Mouse (Mus musculus) thymus, adult 2 months (tissue): ENCODE results near the gene Ccdc142.

Experiments
- CTCF ChIP-seq: fragments of 200-500 bp; IDR thresholded peaks from 2 replicates; pipeline ENCODE4 v1.5.1; 2012; ENCODE audit warnings: mild to moderate bottlenecking, control low read depth, low read length, moderate library complexity, borderline replicate concordance; ENCODE audit not compliant: control insufficient read depth, poor library complexity, insufficient read depth; ENCODE audit errors: extremely low read depth
- POLR2A ChIP-seq: fragments of 200-500 bp; IDR thresholded peaks from 2 replicates; pipeline ENCODE4 v1.6.1; 2012; ENCODE audit warnings: mild to moderate bottlenecking, low read length, control low read depth, moderate library complexity; ENCODE audit not compliant: control insufficient read depth, poor library complexity, insufficient read depth; ENCODE audit errors: extremely low read depth

GRCm38 (mm10) chr6:83137576-83137950 is 36.2 kb downstream of the Ccdc142 start:
- TF ChIP-seq POLR2A (no peak), CTCF (no peak)
